Mouse (Mus musculus): Measurements from ENCODE around the gene Vmn1r64. TPM values are rescaled to one million over a fixed set of nuclear protein-coding genes. Genes with fewer than 3 reads are reported as not detected.
"Not testable (repeated sequence)": the region's sequence is repeated elsewhere in the genome, so short reads cannot be mapped to it uniquely, and the experiment has no call there.

Vmn1r64 gene
- not detected in 2 replicates for polyA plus RNA-seq (2015; fragmentation: Nextera tagmentation; extraction: Ambion mirVana)

- Histone ChIP-seq H3K9ac (replicated peaks) (no peak within 1 kb of the TSS), H3K27me3 (no peaks in the 10 kb centered on the region), H3K36me3 (no peaks in the 10 kb centered on the region), H3K27ac (replicated peaks) (no peak within 1 kb of the TSS), H3K9me3 (0 out of 2 replicates have a peak, but pooled peaks cover 31% of the 10 kb centered on the region), H3K4me2 (replicated peaks) (no peak within 1 kb of the TSS), H3K4me1 (no peaks in the 10 kb centered on the region), H3K4me3 (no peak within 1 kb of the TSS)
- no peak for ATAC-seq (replicated peaks)
Observed at GRCm38 (mm10) chr7:5884442-5884841, at the start of gene Vmn1r64. Gene Vmn1r64, minus strand, starts transcription at chr7:5884542.

- Histone ChIP-seq H3K27me3 (no peaks in the 10 kb centered on the region), H3K4me1 (no peaks in the 10 kb centered on the region), H3K4me2 (replicated peaks) (no peak overlapping the region), H3K9ac (replicated peaks) (no peak overlapping the region), H3K36me3 (no peaks in the 10 kb centered on the region), H3K9me3 (peaks cover 46% of the 10 kb centered on the region), H3K27ac (replicated peaks) (no peak overlapping the region), H3K4me3 (no peak overlapping the region)
- no peak for ATAC-seq (replicated peaks)
- WGBS, result 84% methylated on average over 4 of the region's 4 CpGs
Observed at GRCm38 (mm10) chr7:5899238-5899637, 14.9 kb upstream of the Vmn1r64 start.

- H3K27me3 ChIP-seq; H3K27ac ChIP-seq (replicated peaks); ATAC-seq (replicated peaks); H3K36me3 ChIP-seq; H3K4me1 ChIP-seq; H3K9ac ChIP-seq (replicated peaks); H3K4me3 ChIP-seq; H3K4me2 ChIP-seq (replicated peaks): not testable (repeated sequence)
- H3K9me3 ChIP-seq, result peaks cover 49% of the 10 kb centered on the region
- WGBS, result 73% methylated on average over 2 of the region's 2 CpGs
Observed at GRCm38 (mm10) chr7:5897245-5897644, 12.9 kb upstream of the Vmn1r64 start.

Other genes with a start within 250 kb of the Vmn1r64 start
- gene Vmn1r62, start 210.9 kb downstream of the Vmn1r64 start, polyA plus RNA-seq (2015; fragmentation: Nextera tagmentation; extraction: Ambion mirVana), result not detected in 2 replicates
- not detected in 2 replicates for gene Vmn1r63, start 79.1 kb downstream of the Vmn1r64 start, polyA plus RNA-seq (2015; fragmentation: Nextera tagmentation; extraction: Ambion mirVana)
- not detected in 2 replicates for gene Vmn1r65, start 126.5 kb upstream of the Vmn1r64 start, polyA plus RNA-seq (2015; fragmentation: Nextera tagmentation; extraction: Ambion mirVana)
- gene Nlrp4c, start 160.6 kb upstream of the Vmn1r64 start, polyA plus RNA-seq (2015; fragmentation: Nextera tagmentation; extraction: Ambion mirVana), result not detected in 2 replicates